Mouse (Mus musculus) adrenal gland, postnatal 4 days (tissue): ENCODE measurements at regions not wholly inside any gene's neighbourhood (a gene's known extent, or its start where the extent isn't known, plus 50 kb on each side); places are given as distances from the start of the nearest gene placed in this dataset.

Experiments used
- DNase-seq, 2 experiments: peaks; one replicate each; pipeline ENCODE4 v3.0.0; 2021 to 2022; ENCODE audit warnings: low spot score in 2 of 2, mixed read lengths in 2 of 2

- no peak for DNase-seq
These were observed 66.5 kb upstream of the Btg1 start for GRCm38 (mm10) chr10:96550266-96550665.

- DNase-seq = no peak
These were observed 59.5 kb upstream of the Btg1 start for GRCm38 (mm10) chr10:96557336-96557735.

GRCm38 (mm10) chr10:96565343-96565742 is 51.5 kb upstream of the Btg1 start:
- DNase-seq = no peak
